Mouse (Mus musculus) CH12.LX (cell line): ENCODE data around the gene Il13ra1.

Experiments
- CTCF ChIP-seq, 2 experiments: IDR thresholded peaks in 1 of 2; conservative IDR thresholded peaks in 1 of 2; 2 replicates each; pipeline ENCODE4 v1.5.1; 2011 to 2012; ENCODE audit warnings: low read depth in 2 of 2, low read length in 2 of 2, improper control_type of control experiment in 1 of 2, inconsistent platforms in 1 of 2, mild to moderate bottlenecking in 1 of 2, moderate library complexity in 1 of 2
- POLR2A ChIP-seq: IDR thresholded peaks from 2 replicates; pipeline ENCODE4 v1.6.1; 2011; ENCODE audit warnings: low read depth, mild to moderate bottlenecking, improper control_type of control experiment, low read length

DNA sequence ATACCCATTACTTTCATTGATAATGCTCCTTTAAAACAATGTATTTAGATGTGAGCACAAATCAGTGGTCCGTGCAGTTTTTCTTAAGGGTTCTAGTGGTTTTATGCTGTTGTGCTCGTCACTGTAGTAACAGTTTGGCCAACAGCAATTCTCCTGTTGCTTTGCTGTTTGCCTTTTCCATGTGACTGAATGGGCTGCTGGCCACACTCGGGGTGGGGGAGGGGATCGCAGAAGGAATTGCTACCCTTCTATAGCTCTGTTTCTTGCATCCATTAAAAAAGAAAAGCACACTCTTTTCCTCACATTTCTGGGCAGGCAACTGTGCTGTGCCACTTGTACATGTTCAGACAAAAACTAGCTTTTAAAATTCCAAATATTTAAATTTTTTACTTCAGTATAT, 49.7 kb downstream of the Il13ra1 start:
- no peak for TF ChIP-seq CTCF (conservative IDR thresholded peaks at IDR 0.05 in 1 of 2, IDR thresholded peaks at IDR 0.05 in 1 of 2; ENCODE audit: low read depth in 2 of 2, low read length in 2 of 2)
- no peak for TF ChIP-seq POLR2A
